Mouse (Mus musculus): Measurements from ENCODE around the gene Spata17. TPM values are rescaled to one million over a fixed set of nuclear protein-coding genes. Genes with fewer than 3 reads are reported as not detected.

The Spata17 gene
- total and polyA plus RNA-seq, 3 experiments: 0.24 TPM; not detected in 2

GRCm38 (mm10) chr1:187232996-187233615 is 17.8 kb upstream of the Spata17 start:
- no peak overlapping the region for H3K4me3 ChIP-seq (replicated peaks in 1 of 3; ENCODE audit: low read depth in 2 of 3, low read length in 2 of 3, poor library complexity in 1 of 3)
- H3K79me2 ChIP-seq (replicated peaks; ENCODE audit: control insufficient read depth, extremely low read depth, insufficient read depth, poor library complexity, severe bottlenecking): peaks cover 8% of the 10 kb centered on the region
- H3K36me3 ChIP-seq (replicated peaks in 1 of 2; ENCODE audit: control insufficient read depth in 1 of 2, insufficient read depth in 1 of 2, low read length in 1 of 2): peaks cover 16 to 60% of the 10 kb centered on the region in 2 experiments
- TF ChIP-seq ZC3H11A (IDR thresholded peaks at IDR 0.05; ENCODE audit: low read depth, low read length): no peak
- TF ChIP-seq BHLHE40 (IDR thresholded peaks at IDR 0.05; ENCODE audit: low read depth, low read length): no peak
- TF ChIP-seq JUN (IDR thresholded peaks at IDR 0.05; ENCODE audit: insufficient read depth, low read depth, low read length): no peak
- TF ChIP-seq TBP (conservative IDR thresholded peaks at IDR 0.05; ENCODE audit: low read depth, low read length): no peak
- H3K9ac ChIP-seq (ENCODE audit: insufficient read depth, low read depth): no peak overlapping the region
- no peak overlapping the region for H3K4me2 ChIP-seq (ENCODE audit: insufficient read depth, low read depth, poor library complexity, severe bottlenecking)
- H3K27me3 ChIP-seq (replicated peaks): no peaks in the 10 kb centered on the region
- dilution Hi-C loops (cut with MboI; ENCODE audit: extremely low pct_ligation_motif_present, extremely low pct_unique_long_range_greater_than_20kb, low sequenced_read_pairs): no loop called here
- no peak overlapping the region for H3K27ac ChIP-seq (ENCODE audit: insufficient read depth, low read depth)
- DNase-seq (ENCODE audit: extremely low read depth): no peak
- H3K9me3 ChIP-seq (replicated peaks; ENCODE audit: low read length): no peaks in the 10 kb centered on the region
- in situ Hi-C loops (cut with MboI; ENCODE audit: low pct_ligation_motif_present, low pct_unique_long_range_greater_than_20kb, low sequenced_read_pairs): no loop called here
- H3K4me1 ChIP-seq (ENCODE audit: control insufficient read depth in 1 of 2, insufficient read depth in 2 of 2): peaks cover 6 to 19% of the 10 kb centered on the region in 2 experiments

- no peak for DNase-seq (ENCODE audit: extremely low read depth)
- in situ Hi-C loops (cut with MboI; ENCODE audit: low pct_ligation_motif_present, low pct_unique_long_range_greater_than_20kb, low sequenced_read_pairs): no loop called here
- Histone ChIP-seq H3K27ac (ENCODE audit: insufficient read depth, low read depth) (no peak overlapping the region), H3K27me3 (replicated peaks) (no peaks in the 10 kb centered on the region), H3K9ac (ENCODE audit: insufficient read depth, low read depth) (no peak overlapping the region), H3K9me3 (replicated peaks; ENCODE audit: low read length) (no peaks in the 10 kb centered on the region), H3K36me3 (replicated peaks in 1 of 2; ENCODE audit: control insufficient read depth in 1 of 2, insufficient read depth in 1 of 2, low read length in 1 of 2) (peaks cover 16 to 61% of the 10 kb centered on the region in 2 experiments), H3K79me2 (replicated peaks; ENCODE audit: control insufficient read depth, extremely low read depth, insufficient read depth, poor library complexity, severe bottlenecking) (peaks cover 12% of the 10 kb centered on the region), H3K4me2 (ENCODE audit: insufficient read depth, low read depth, poor library complexity, severe bottlenecking) (no peak overlapping the region), H3K4me3 (replicated peaks in 1 of 3; ENCODE audit: low read depth in 2 of 3, low read length in 2 of 3, poor library complexity in 1 of 3) (no peak overlapping the region), H3K4me1 (ENCODE audit: control insufficient read depth in 1 of 2, insufficient read depth in 2 of 2) (peaks cover 8 to 26% of the 10 kb centered on the region in 2 experiments)
- dilution Hi-C loops (cut with MboI; ENCODE audit: extremely low pct_ligation_motif_present, extremely low pct_unique_long_range_greater_than_20kb, low sequenced_read_pairs): no loop called here
- TF ChIP-seq RCOR1 (conservative IDR thresholded peaks at IDR 0.05; ENCODE audit: low read depth, low read length) (no peak), ZMIZ1 (IDR thresholded peaks at IDR 0.05; ENCODE audit: low read depth, low read length) (no peak), ZNF384 (IDR thresholded peaks at IDR 0.05; ENCODE audit: low read depth, low read length) (no peak), TCF12 (IDR thresholded peaks at IDR 0.05; ENCODE audit: low read depth, low read length) (no peak), MAX (IDR thresholded peaks at IDR 0.05; ENCODE audit: low read length) (no peak), POLR2AphosphoS2 (IDR thresholded peaks at IDR 0.05; ENCODE audit: low read depth, low read length) (no peak), POLR2A (IDR thresholded peaks at IDR 0.05; ENCODE audit: low read depth, low read length) (no peak), IRF4 (IDR thresholded peaks at IDR 0.05; ENCODE audit: low read depth, low read length) (no peak), USF1 (IDR thresholded peaks at IDR 0.05; ENCODE audit: low read depth, low read length) (no peak), JUND (conservative IDR thresholded peaks at IDR 0.05; ENCODE audit: low read depth, low read length) (no peak), UBTF (IDR thresholded peaks at IDR 0.05; ENCODE audit: low read depth, low read length) (no peak), ZKSCAN1 (IDR thresholded peaks at IDR 0.05; ENCODE audit: borderline replicate concordance, low read depth, low read length) (no peak), BHLHE40 (IDR thresholded peaks at IDR 0.05; ENCODE audit: low read depth, low read length) (no peak), MYC (IDR thresholded peaks at IDR 0.05; ENCODE audit: low read depth, low read length) (no peak), MAFK (IDR thresholded peaks at IDR 0.05; ENCODE audit: insufficient replicate concordance, low read length) (no peak)
Measured at GRCm38 (mm10) chr1:187232196-187232955, 17.1 kb upstream of the Spata17 start.

All from CH12.LX (cell line).